Mouse (Mus musculus): ENCODE results near the gene Zfr2. TPM values are rescaled to one million over a fixed set of nuclear protein-coding genes. Genes with fewer than 3 reads are reported as not detected.
A peak's percentile ranks its signal among the peaks of the same experiment; 100 is the strongest.

The Zfr2 gene
- polyA plus RNA-seq, 1 experiment from 2014 or later, result 5.0 TPM

GRCm38 (mm10) chr10:81242021-81242420 lies 9.1 kb downstream of the Zfr2 start:
- no peaks in the 10 kb centered on the region for H3K9me3 ChIP-seq (replicated peaks)
- no peak for DNase-seq (ENCODE audit: low spot score)
- no peak overlapping the region for H3K4me3 ChIP-seq
- H3K27me3 ChIP-seq (ENCODE audit: low read depth, poor library complexity, severe bottlenecking), result peaks cover 83% of the 10 kb centered on the region
- H3K27ac ChIP-seq, result no peak overlapping the region
- no peaks in the 10 kb centered on the region for H3K36me3 ChIP-seq
- peaks cover 34% of the 10 kb centered on the region for H3K4me1 ChIP-seq
- WGBS, result 92% methylated on average over 16 of the region's 16 CpGs

DNA sequence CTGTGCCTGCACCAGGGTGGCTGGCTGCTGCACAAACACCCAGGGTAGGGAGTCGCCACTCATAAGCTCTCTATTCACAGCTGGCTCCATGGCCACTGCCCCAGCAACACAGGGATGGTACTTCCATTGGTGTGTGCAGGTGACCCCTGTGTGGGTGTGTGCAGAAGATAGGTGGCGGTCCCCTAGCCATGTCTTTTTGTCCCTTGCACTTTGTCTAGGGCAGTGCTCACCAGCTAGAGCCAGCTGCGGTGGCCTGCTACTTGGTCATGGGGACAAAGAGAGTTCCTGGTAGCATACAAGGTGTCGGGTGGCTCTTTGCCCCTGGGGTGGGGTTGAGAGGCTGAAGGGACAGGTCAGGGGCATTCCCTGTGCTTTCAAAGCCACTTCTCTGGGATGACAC lies 11.2 kb downstream of the Zfr2 start:
- Histone ChIP-seq H3K27me3 (ENCODE audit: low read depth, poor library complexity, severe bottlenecking) (peaks cover 62% of the 10 kb centered on the region), H3K27ac (no peak overlapping the region), H3K9me3 (replicated peaks) (no peaks in the 10 kb centered on the region), H3K36me3 (no peaks in the 10 kb centered on the region), H3K4me1 (peaks cover 24% of the 10 kb centered on the region), H3K4me3 (no peak overlapping the region)
- DNase-seq (ENCODE audit: low spot score), result no peak
- WGBS, result 69% methylated on average over 4 of the region's 4 CpGs

GRCm38 (mm10) chr10:81244595-81244994 lies 11.6 kb downstream of the Zfr2 start:
- peak overlapping the region; percentile 43 for H3K27ac ChIP-seq
- 12% methylated on average over 17 of the region's 17 CpGs for WGBS
- H3K9me3 ChIP-seq (replicated peaks), result no peaks in the 10 kb centered on the region
- no peak overlapping the region for H3K4me3 ChIP-seq
- peaks cover 57% of the 10 kb centered on the region for H3K27me3 ChIP-seq (ENCODE audit: low read depth, poor library complexity, severe bottlenecking)
- peaks cover 20% of the 10 kb centered on the region for H3K4me1 ChIP-seq
- H3K36me3 ChIP-seq, result no peaks in the 10 kb centered on the region
- peak; percentile 90 for DNase-seq (ENCODE audit: low spot score)

DNA sequence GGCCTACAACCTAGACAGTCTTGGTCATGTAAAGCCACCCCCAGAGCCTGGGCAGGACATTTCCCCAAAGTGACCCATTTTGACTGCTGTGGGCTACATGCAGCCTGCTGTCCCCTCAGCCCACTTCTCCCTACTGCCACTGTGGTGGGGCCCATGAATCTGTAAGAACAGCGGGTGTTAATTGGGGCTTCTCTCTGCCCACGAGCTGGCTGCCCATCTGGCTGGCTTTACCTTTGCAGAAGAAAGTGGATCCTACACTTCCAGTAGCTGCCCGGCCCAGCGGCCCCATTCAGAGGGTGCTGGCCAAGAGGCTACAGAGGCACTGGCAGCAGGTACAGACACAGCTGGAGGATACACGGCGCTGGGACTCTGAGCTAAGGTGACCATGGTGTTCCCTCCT lies 12.2 kb downstream of the Zfr2 start:
- 88% methylated on average over 6 of the region's 6 CpGs for WGBS
- Histone ChIP-seq H3K4me1 (peaks cover 14% of the 10 kb centered on the region), H3K4me3 (no peak overlapping the region), H3K27ac (peak overlapping the region; percentile 43), H3K9me3 (replicated peaks) (no peaks in the 10 kb centered on the region), H3K27me3 (ENCODE audit: low read depth, poor library complexity, severe bottlenecking) (peaks cover 52% of the 10 kb centered on the region), H3K36me3 (no peaks in the 10 kb centered on the region)
- no peak for DNase-seq (ENCODE audit: low spot score)

- no peaks in the 10 kb centered on the region for H3K9me3 ChIP-seq (replicated peaks)
- DNase-seq (ENCODE audit: low spot score), result no peak
- no peaks in the 10 kb centered on the region for H3K36me3 ChIP-seq
- no peak overlapping the region for H3K27ac ChIP-seq
- 98% methylated on average over 2 of the region's 2 CpGs for WGBS
- H3K4me3 ChIP-seq, result no peak overlapping the region
- H3K4me1 ChIP-seq, result peaks cover 23% of the 10 kb centered on the region
- peaks cover 50% of the 10 kb centered on the region for H3K27me3 ChIP-seq (ENCODE audit: low read depth, poor library complexity, severe bottlenecking)
These were observed 14.8 kb downstream of the Zfr2 start for GRCm38 (mm10) chr10:81247804-81248203.

GRCm38 (mm10) chr10:81249442-81249841 lies 16.5 kb downstream of the Zfr2 start:
- H3K4me3 ChIP-seq, result no peak overlapping the region
- no peak for DNase-seq (ENCODE audit: low spot score)
- H3K27me3 ChIP-seq (ENCODE audit: low read depth, poor library complexity, severe bottlenecking), result peaks cover 50% of the 10 kb centered on the region
- no peaks in the 10 kb centered on the region for H3K36me3 ChIP-seq
- H3K4me1 ChIP-seq, result peaks cover 26% of the 10 kb centered on the region
- no peak overlapping the region for H3K27ac ChIP-seq
- 83% methylated on average over 8 of the region's 8 CpGs for WGBS
- no peaks in the 10 kb centered on the region for H3K9me3 ChIP-seq (replicated peaks)

- peak within 1 kb of the TSS; percentile 45 for H3K4me3 ChIP-seq
- 9% methylated on average over 44 of the region's 44 CpGs for WGBS
- peaks cover 25% of the 10 kb centered on the region for H3K4me1 ChIP-seq
- H3K27me3 ChIP-seq (ENCODE audit: low read depth, poor library complexity, severe bottlenecking), result peaks cover 74% of the 10 kb centered on the region
- peak within 1 kb of the TSS; percentile 31; the same call in 1 of the 2 replicates for H3K27ac ChIP-seq
- DNase-seq (ENCODE audit: low spot score), result peak; percentile 81
- no peaks in the 10 kb centered on the region for H3K9me3 ChIP-seq (replicated peaks)
- no peaks in the 10 kb centered on the region for H3K36me3 ChIP-seq
These were observed 19.8 kb downstream of the Zfr2 start, which contains the start of gene Matk for GRCm38 (mm10) chr10:81252424-81253419. TSS of gene Matk (plus strand) at chr10:81252935.

DNA sequence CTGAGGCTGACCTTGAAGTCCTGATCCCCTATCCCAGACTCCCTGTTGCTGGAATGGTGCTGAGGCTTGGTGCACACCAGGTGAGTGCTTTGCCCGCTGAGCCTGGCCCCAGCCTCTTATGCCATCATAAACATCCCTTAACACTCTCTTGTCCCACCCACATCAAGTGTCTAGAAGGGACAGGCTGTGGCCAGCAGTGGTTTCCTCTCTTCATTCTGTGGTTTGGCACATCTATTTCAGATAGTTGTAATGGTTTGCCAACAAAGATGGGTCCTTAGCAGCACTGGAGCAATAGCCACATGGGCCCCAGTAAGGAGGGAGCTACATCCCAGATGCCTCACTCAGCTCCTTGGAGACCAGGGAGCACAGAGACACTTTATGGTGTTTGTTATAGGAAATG lies 21.9 kb downstream of the Zfr2 start:
- 70% methylated on average over 1 of the region's 1 CpGs for WGBS
- no peaks in the 10 kb centered on the region for H3K36me3 ChIP-seq
- no peaks in the 10 kb centered on the region for H3K9me3 ChIP-seq (replicated peaks)
- DNase-seq (ENCODE audit: low spot score), result no peak
- no peak overlapping the region for H3K27ac ChIP-seq
- no peak overlapping the region for H3K4me3 ChIP-seq
- H3K4me1 ChIP-seq, result peaks cover 40% of the 10 kb centered on the region
- H3K27me3 ChIP-seq (ENCODE audit: low read depth, poor library complexity, severe bottlenecking), result peaks cover 96% of the 10 kb centered on the region

DNA sequence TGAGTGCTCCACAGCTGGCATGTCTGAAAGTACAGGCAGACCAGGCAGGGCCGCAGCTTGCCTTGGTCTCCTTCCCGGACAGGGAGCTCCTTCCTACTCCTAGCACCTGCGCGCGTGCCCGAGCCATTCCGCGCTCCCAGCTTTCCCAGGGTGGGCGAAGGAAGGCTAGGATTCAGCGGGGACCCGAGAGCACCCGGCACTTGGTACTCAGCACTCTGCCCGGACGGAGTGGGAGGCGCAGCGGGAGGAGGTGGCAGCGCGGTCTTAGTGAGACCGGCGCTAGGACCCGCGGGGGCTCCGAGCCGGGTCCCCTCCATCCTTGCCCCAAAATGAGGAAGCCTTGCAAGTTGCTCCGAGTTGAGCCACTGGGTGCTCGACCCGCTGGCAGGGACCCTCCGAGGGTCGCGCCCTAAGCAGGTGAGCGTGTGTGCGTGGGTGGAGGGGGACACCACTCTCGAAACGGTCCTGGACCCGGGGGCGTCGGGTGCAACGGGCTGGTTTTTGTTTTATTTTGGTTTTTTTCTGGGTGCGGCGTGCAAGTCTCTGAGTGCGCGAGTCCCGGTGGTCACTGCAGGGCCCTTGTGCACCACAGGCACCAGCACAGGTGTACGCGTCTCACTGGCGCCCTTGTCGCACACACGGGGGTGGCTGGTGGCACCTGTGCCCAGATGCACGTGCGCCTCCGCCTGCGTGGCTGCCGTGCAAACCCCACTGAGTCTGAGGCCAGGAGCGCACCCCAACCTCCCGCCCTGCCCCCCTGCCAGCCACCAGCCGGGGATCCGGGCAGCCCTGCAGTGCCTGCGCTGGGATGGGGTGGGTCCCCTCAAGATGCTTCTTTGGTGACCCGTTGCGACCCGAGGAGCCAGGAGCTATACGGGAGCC lies 24.4 kb downstream of the Zfr2 start:
- H3K4me1 ChIP-seq, result peaks cover 34% of the 10 kb centered on the region
- H3K27me3 ChIP-seq (ENCODE audit: low read depth, poor library complexity, severe bottlenecking), result peaks cover 88% of the 10 kb centered on the region
- peaks cover 14% of the 10 kb centered on the region for H3K36me3 ChIP-seq
- WGBS, result 2% methylated on average over 62 of the region's 62 CpGs
- peak; percentile 63 for DNase-seq (ENCODE audit: low spot score)
- peak overlapping the region; percentile 51 for H3K4me3 ChIP-seq
- H3K9me3 ChIP-seq (replicated peaks), result no peaks in the 10 kb centered on the region
- peak overlapping the region; percentile 39; the same call in 1 of the 2 replicates for H3K27ac ChIP-seq

DNA sequence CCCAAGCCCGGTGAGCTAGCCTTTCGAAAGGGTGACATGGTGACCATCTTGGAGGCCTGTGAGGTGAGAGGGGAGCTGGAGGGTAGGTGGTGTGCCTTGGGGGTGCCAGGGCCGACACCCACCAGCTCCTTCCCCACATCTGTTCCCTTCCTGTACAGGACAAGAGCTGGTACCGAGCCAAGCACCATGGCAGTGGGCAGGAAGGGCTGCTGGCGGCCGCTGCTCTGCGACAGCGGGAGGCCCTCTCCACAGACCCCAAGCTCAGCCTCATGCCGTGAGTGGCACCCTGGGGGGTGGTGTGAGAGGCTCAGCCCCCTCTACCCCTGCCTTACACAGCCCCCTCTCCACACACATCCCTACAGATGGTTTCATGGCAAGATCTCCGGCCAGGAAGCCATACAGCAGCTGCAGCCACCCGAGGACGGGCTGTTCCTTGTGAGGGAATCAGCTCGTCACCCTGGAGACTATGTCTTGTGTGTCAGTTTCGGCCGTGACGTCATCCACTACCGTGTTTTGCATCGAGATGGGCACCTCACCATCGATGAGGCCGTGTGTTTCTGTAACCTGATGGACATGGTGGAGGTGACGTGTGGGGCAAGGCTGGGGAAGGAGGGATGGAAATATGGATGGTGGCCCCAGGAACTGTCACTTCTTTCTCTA lies 26.4 kb downstream of the Zfr2 start:
- Histone ChIP-seq H3K9me3 (replicated peaks) (no peaks in the 10 kb centered on the region), H3K27ac (0 out of 2 replicates have a peak overlapping the region, but pooled peaks have one; percentile 10), H3K36me3 (peaks cover 33% of the 10 kb centered on the region), H3K4me3 (no peak overlapping the region), H3K4me1 (peaks cover 24% of the 10 kb centered on the region), H3K27me3 (ENCODE audit: low read depth, poor library complexity, severe bottlenecking) (peaks cover 68% of the 10 kb centered on the region)
- no peak for DNase-seq (ENCODE audit: low spot score)
- WGBS, result 50% methylated on average over 21 of the region's 21 CpGs

- no peak overlapping the region for H3K4me3 ChIP-seq
- H3K9me3 ChIP-seq (replicated peaks), result no peaks in the 10 kb centered on the region
- DNase-seq (ENCODE audit: low spot score), result no peak
- no peak overlapping the region for H3K27ac ChIP-seq
- 91% methylated on average over 4 of the region's 4 CpGs for WGBS
- peaks cover 52% of the 10 kb centered on the region for H3K27me3 ChIP-seq (ENCODE audit: low read depth, poor library complexity, severe bottlenecking)
- H3K36me3 ChIP-seq, result peaks cover 47% of the 10 kb centered on the region
- peaks cover 34% of the 10 kb centered on the region for H3K4me1 ChIP-seq
These were observed 28.1 kb downstream of the Zfr2 start for GRCm38 (mm10) chr10:81261025-81261424.

GRCm38 (mm10) chr10:81265540-81265939 lies 32.6 kb downstream of the Zfr2 start:
- 93% methylated on average over 8 of the region's 8 CpGs for WGBS
- Histone ChIP-seq H3K36me3 (peaks cover 60% of the 10 kb centered on the region), H3K9me3 (replicated peaks) (no peaks in the 10 kb centered on the region), H3K27ac (no peak overlapping the region), H3K4me1 (peaks cover 23% of the 10 kb centered on the region), H3K27me3 (ENCODE audit: low read depth, poor library complexity, severe bottlenecking) (peaks cover 7% of the 10 kb centered on the region), H3K4me3 (peak overlapping the region; percentile 79)
- no peak for DNase-seq (ENCODE audit: low spot score)
